Mouse (Mus musculus): ENCODE measurements around the gene Prdm5.

Gene Prdm5

DNA sequence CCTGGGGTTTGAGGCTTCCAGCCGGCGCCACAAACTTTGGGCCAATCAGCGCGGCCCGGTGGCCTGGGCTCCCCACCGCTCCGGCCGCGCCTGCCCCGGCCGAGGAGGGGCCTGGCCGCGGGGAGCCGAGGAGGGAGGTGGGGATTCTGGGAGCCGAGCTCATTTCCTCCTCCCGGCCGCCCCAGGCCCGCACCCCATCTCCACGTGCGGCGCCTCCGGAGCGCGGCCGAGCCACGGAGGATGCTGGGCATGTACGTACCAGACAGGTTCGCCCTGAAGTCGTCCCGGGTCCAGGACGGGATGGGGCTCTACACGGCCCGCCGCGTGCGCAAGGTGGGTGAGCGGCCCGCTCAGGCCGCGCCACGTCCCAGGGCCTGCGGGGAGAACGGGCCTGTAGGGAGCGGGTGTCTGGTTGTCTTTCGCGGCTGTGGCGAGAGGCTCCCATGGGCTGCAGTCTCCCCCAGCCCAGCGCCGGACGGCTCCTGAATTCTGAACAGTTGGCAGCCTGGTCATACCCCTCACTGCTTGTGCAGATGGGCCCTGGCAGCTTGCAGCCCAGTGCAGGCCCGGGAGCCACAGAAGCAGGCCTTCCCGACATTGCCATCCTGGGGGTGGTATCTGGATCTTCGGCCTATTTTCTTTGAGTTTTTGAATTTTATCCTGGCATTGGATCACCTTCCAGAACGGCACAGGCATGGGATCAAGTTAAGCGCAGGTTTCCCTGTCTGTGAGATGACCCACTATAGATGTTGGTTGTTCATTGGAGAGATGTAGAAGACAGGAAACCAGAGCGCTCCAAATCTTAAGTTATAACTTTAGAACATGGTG, at the start of gene Prdm5:
TSS of gene Prdm5 (plus strand) at position 128 of the 828 bp plus-strand sequence.
- in situ Hi-C loops (cut with MboI, MseI): no loop called here

DNA sequence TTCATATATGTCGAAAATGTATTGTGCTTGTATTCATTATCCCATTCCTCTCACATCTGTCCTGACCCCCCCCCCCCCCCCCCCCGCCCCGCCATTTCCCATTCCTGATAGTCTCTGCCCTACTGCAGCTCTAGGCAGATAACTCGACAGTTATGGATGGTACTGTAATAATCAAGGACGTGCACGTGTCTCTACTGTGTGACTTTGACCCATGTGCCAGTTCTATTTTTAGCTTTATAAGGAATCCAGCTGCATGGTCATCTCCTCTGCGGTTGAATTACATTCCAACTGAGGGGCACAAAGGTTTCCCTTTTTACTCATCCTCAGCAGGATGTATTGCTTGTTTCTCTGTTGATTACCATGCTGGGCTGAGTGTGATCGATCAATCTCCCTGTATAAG, 39.3 kb upstream of the Prdm5 start:
- in situ Hi-C loops (cut with MboI, MseI): no loop called here

DNA sequence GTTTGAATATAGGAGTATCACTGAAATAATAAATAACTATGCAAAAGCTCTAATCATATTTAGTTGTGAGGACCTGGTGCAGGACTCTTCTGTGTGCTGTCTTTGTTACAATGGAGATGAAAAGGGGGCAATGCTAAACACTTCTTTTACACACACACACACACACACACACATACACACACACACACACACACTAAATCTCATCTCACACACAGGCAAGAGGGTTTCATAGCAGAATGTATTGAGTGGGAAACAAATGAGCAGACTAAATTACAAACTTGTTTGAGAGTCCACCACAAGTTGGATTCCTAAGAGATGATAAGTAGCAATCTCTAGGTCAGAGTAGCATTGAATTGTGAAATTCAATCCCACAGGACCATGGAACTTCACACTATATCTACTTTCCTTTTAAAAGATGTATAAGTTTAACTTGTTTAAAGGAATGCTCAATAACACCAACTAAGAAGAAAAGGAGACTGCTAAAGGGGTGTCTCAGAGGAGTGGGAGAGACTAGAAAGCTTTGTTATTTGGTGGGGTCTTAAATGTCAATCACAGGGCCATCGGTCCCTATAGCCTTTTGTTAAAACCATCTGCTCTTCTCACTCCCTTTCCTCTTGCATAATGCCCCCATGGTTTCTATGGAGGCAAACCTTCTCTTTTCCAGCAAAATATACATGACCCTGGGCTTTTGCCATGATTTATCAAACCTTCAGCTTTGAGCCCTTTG, 35.5 kb upstream of the Prdm5 start:
- in situ Hi-C loops (cut with MboI, MseI): no loop called here

DNA sequence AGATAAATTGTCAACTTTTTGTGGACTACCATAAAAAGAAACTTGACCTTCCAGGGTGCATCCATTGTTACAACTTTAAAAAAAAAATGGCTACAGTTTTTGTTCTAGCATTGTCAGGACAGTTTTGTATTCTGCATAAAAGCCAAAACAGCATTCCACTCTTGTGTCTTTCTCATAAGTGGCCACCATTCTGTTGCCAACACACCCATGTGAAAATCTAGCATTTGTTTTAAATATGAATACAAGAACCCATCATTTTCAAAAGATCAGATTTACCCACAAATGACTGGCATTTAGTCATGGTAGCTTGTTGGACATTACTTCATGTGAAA, 35.0 kb upstream of the Prdm5 start:
- in situ Hi-C loops (cut with MboI, MseI): no loop called here

DNA sequence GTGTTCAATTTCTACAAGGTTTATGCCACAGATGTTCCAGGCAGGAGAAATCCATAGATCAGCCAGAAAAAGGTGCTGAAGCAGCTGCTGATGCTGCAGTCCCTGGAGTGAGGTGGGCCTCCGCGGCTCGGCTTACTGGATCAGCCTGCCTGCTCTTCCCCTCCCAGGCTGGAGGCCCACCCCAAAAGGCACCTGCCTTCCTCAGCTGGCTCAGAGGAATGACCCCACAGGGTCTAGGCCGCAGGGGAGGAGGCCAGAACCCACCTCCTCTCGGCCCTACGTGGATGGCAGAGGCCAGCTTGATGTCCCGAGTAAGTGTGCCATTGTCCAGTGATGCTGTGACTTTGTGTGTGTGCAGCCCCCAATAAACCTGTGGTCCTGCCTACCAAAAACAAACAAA, 20.6 kb upstream of the Prdm5 start:
- in situ Hi-C loops (cut with MboI, MseI): no loop called here

DNA sequence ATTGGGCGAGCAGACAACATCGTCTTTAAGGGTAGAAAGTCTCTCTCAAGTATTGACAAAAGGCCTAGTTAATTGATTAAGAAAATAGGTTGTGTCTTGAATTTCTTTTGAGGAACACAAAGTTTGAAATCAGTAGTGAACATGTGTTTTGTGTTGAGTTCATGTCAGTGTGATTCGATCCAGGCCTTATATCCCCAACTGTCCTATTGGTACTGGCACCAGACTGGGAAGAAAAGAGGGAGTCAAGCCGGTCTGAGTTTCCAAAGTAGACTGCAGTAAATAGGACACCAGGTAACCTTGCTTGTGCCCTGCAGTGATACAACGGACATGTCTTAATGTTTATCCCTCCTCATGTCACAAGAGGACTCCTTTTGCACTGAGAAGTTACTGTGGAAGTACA, 19.6 kb upstream of the Prdm5 start:
- in situ Hi-C loops (cut with MboI, MseI): no loop called here

DNA sequence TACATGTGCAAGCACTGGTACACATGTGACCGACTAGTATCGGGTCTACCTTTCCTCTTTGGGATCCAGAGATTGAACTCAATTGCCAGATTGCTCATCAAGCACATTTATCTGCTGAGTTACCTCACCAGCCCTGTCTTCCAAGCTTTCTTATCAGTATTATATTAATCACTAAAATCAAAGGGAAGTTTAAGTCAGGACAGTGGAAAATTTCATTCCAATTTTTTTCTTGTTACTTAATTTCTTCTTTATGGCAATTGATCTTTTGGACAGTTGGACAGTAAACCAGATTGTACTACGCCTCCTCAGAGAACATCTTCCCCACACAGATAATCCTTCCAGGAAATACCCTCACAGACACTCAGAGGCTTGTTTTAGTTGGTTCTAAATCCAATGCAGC, 18.7 kb upstream of the Prdm5 start:
- in situ Hi-C loops (cut with MboI, MseI): no loop called here

DNA sequence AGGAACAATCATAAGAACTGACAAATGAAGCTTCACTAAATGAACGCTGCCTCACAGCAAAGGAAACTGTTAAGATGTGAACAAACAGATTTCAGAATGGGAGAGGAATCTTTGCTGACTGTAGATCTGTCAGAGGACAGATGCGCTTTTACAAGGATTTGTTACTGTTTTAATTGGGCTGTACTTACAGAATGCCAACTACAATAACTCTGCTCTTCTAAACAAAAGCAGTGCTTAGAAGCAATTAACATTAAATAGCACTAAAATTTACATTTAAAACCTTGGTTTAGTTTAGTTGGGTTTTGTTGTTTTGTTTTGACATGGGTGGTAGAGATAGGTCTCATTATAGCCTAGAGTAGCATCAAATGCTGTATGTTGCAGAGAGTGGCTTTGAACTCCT, 14.3 kb upstream of the Prdm5 start:
- in situ Hi-C loops (cut with MboI, MseI): no loop called here

DNA sequence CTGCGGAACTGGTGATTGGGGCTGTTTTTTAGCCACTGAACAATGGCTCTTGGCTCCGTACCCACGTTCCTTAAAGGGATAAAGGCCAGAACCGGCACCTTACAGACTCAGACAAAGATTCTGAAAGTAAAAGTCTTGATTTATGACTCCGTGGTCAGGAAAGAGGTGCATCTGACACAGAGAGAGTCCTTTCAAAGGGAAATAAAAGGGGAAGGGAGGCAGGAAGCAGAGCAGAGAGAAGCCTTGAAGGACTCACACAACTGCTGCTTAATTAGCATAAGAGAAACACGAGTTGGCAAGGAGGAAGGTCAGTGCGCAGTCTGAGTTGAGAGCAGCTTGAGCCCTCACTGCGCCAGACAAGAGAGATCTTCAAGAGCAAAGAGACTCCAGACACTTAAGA, 13.7 kb upstream of the Prdm5 start:
- in situ Hi-C loops (cut with MboI, MseI): no loop called here

DNA sequence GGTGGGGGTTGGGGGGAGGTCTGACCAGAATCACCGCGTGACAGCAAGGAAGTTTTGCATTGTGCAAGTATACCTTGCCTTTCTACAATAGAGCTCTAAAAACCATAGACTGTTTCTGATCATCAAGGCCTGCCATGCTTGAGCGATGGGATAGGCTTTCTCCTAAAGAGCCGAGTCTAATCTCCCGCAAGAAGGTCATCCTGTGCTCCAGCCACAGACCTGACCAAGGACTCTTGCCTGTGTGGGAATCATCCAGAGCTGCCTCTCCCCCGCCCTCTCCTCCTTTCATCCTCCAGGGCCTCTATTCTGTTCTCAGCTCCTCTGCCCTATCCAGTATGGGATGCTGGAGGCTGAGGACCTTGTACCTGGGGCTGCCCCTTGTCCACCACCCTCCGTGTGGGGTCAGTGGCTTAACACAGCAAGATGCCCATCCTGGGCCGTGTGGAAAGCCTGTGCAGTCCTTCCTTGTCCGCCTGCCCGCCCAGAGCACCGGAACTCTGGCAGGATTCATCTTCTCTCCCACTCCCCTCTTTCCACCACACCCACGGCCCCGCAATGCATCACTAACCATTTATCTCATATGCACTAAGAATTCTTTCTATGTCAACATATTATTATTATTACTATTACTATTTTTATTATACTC, 12.9 kb upstream of the Prdm5 start:
- in situ Hi-C loops (cut with MboI, MseI): no loop called here

DNA sequence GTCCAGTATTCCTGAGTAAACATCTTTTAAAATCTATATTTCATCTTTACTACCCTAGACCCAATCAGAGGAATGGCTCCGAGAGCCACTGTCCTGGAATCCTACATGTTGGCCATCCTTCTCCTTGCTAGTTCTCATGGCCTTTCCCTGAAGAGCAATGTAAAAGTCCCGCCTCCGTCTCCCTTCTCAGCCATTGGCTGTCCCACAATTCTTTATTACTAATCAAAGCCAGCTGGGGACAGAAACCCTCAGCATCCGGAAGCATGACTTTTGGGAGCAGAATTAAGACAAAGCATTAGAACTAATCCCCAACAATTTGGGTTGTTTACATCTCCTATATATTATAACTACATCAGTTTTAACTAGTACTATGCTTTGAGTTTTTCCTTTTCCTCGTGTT, 10.9 kb upstream of the Prdm5 start:
- in situ Hi-C loops (cut with MboI, MseI): no loop called here

DNA sequence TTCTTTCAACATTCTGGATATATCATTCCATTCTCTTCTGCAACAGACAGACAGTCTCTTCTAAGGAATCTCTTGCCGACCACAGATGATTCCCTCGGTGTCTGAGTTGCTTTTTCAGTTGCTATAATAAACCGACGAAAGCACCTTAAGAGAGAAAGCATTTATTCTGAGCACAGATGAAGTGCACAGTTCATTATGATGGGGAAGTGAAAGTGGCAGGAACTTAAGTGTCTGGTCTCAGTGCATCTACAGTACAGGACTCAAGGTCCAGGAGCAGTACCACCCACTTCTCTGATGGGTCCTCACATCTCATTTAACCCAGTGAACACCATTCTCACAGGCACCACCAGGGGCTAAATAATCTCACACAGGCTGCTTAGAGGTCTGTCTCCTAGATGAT, 5.2 kb upstream of the Prdm5 start:
- in situ Hi-C loops (cut with MboI, MseI): no loop called here

DNA sequence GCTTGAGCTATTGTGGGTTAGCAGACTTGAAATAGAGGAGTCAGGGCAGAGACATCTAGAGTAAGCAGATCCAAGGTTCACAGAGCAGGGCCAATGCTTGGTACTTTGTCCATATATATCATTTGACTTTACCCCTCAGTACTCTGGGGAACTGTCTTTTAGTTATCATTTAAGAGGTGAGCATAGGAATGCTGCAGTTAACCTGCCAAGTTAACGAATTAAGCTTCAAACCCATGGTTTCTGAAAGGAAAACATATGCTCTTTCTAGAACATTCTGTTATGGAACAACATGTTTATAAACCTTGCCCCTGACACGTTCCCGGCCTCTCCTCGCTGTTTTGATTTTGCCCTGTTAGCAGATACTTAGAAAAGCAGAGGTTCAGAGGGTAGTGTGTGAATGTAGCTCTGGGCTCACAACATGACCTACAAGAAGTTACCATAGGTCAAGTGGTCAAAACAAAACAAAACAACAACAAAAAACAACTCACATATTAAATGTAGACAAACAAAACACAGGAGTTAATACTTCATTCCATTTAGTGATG, 973 bp downstream of the Prdm5 start:
- in situ Hi-C loops (cut with MboI, MseI): no loop called here

DNA sequence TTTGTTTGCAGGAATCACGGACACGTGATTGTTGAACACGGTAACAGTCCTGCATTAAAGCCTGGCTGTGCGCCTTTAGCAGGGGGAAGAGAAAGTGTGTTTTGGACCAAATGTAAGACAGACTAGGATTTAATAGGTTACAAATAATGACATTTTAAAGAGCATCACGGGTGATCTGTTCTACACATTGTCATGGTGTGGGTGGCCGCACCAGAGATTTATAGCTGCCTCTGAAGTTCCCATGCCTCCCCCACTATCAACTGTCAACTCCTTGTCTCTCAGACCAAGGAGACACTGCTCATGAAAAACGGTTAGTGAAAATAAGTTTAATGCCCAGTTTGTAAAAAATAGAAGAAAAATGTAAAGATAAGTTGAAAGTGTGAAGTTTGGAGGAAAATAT, 2.7 kb downstream of the Prdm5 start:
- in situ Hi-C loops (cut with MboI, MseI): no loop called here

DNA sequence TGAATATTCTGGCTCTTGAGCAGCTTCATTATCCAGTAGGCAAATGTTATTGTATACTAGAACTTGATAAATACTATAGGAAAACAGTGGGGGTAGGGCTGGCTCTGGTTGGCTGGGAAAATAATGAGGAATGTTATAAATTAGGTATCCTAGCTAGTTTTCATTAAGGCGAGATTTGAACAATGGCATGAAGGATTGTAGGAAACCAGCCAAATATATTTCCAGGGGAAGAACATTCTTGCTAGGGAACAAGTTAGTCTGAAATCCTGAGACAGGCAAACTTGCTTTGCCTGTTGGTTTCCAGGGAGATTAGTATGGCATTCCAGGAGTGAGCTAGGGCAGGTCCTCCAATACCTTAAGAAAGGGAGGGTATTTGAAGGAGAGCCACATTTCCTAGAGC, 4.9 kb downstream of the Prdm5 start:
- in situ Hi-C loops (cut with MboI, MseI): no loop called here

DNA sequence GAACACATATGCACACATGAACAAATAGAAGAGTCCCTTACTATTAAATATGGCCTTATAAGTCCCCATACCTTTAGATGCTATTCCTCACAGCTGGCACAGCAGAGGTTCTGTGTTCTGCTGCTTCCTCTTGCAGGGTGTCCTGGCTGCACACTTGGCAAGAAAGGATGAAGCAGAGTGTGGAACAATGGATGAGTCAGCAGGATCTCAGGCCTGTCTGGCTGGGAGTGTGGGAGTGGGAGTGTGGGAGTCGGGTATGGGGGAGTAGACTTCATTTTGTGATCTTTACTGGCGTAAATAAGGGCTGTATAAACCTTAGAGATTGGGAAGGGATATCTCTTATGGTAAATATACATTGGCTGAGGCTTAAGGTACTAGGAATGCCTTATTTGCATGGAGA, 14.1 kb downstream of the Prdm5 start:
- in situ Hi-C loops (cut with MboI, MseI): no loop called here

DNA sequence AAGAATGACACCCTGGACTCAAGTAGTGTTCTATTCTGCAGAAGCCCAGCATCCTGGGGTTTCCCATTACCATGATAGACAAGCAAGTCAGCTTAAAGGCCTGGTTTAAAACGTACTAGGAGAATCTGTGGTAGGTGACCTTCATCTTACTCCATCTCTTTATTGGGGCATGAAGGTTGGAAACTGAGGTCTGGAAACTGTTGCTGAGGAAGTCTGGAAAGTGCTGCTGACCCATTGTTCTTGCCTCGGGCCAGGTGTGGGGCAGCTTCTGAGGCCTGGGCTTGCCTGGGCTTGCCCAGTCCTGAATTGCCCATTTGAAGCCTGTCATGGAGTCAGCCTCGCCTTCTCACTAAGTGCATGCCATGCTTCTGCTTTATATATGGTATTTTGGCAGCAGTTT, 17.8 kb downstream of the Prdm5 start:
- in situ Hi-C loops (cut with MboI, MseI): no loop called here

DNA sequence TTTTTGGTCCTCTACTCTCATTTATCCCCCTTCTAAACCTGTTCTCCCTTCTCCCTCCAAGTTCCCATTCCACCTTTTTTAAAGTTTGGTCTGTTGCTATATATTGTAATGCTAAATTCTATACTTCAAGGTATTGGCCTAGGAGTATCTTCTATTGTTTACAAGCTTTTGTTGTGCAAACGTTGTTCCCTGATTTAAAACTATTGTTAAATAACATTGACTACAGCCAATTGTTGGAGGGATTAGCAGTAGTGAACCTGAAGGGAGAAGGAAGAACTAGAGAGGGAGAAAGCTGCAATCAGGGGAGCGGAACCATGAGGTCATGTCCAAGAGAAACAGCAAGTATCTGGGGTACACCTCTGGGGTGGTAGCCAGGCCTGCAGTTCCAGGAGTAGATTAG, 18.5 kb downstream of the Prdm5 start:
- in situ Hi-C loops (cut with MboI, MseI): no loop called here

DNA sequence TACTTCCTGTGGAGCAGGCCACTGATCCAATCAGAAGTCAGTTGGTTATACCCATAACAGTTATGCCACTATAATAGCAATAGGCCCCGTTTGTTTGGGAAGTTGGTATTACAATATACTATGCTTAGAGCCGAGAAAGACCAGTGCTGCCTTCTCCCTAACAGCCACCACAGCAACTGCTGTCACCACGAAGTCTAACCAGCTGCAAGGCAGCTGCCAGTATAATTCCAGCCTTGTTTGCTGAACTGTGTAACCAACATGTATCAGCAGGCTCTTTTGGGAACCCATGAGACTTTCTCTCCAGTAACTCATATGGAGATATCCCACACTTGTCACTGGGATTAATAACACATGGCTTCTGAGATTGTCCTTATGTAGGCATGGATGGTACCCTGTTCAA, 19.6 kb downstream of the Prdm5 start:
- in situ Hi-C loops (cut with MboI, MseI): no loop called here

DNA sequence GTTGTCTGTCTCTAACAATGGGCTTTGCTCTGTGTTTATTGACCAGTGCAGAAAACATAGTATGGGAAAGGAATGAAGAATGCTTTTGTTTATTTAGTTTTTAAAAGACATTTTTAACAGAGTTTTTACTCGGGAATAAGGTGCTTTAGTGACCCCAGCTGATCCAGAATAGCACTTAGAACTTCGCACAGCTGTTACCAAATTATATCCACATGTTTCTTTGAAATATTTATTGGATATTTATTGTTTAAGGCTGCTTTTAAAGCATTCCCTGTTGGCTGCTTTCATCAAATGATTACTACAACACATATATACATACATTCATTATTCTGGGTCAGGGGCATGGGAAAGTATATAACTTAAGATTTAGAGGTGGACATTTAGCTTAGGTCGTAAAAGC, 32.9 kb downstream of the Prdm5 start:
- in situ Hi-C loops (cut with MboI, MseI): no loop called here

DNA sequence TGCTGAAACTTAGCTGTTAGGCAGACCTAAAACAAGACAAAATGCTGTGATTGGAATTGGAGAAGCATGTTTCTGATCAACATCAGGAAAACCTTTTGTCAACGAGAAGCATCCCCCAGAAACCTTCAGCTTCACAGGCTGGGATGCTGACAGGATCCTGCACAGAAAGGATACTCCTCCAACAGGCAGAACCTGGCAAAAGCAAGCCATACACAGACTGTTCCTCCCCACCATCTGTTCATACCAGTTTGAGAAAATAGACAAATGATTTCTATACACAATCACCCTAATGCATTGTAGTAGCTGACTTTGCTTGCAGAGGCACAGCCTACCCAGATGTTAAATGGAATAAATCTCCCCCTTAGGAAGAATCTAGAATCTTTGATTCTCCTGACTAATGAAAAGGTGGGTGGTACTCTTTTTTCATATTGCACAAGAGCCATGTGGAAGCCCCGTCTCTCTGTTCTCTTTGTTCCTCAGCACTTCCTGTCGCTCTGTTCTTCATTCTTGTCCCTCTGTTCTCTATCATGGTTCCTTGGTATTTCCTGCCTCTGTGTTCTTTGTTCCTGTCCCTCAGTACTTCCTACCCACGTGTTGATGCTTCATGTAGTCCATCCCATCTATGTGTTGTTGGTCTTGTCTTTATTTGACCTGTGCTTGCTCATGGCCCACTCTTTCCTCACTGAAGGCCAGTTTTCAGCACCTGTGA, 39.4 kb downstream of the Prdm5 start:
- in situ Hi-C loops (cut with MboI, MseI): no loop called here

DNA sequence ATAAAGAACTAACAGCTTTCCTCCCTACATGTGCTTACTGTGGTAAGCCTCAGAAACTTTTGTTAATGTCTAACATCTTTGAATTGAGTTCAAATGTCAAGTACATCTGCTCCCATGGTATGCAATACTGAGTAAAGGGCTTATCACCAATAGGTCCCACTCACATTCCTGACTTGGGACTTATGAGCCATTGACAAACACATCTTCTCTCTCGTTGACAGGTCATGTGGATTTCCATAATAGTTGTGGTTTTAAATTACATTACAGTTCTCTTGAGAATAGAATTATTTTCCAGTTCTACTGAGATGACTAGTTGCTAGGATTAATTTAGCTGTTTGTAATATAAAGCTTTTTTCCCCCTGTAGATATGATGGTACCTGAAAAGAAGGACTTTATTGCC, 49.9 kb downstream of the Prdm5 start:
- in situ Hi-C loops (cut with MboI, MseI): no loop called here

Measured in T-helper 2 cell (primary cell).